Mouse (Mus musculus) liver, postnatal 0 days (tissue): Measurements from ENCODE around the gene Troap.

Experiments used
- CTCF ChIP-seq: sonication (generic); IDR thresholded peaks from 2 replicates; pipeline ENCODE4 v1.5.1; 2016; ENCODE audit warnings: antibody characterized with exemption, low read depth
- EP300 ChIP-seq: IDR thresholded peaks from 2 replicates; pipeline ENCODE4 v1.6.1; 2016; ENCODE audit warnings: antibody characterized with exemption, low read depth, mild to moderate bottlenecking

- TF ChIP-seq EP300 (no peak), CTCF (no peak)
Measured at GRCm38 (mm10) chr15:99126081-99126815, 51.9 kb downstream of the Troap start.
